Mouse (Mus musculus): ENCODE data around the gene Psmd13.

DNA sequence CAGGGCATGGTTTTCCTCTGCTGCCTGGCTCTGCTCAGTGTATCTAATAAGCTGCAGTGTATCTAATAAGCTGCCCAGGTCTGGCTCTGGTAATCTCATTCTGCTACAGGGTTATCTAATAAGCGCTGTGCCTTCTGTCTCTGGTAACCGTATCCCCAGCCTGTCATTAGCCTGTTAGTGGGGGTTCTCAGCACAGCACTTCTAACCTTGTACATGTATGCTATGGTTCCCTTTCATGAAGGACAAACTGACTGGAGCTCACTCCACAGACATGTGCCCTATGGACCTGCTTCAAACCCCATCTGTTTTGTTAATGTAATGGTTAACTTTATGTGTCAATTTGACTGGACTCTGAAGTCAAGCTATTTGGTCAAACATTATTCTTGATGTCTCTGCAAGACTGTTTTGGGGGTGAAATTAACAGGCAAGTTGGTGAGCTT is 23.9 kb downstream of the Psmd13 start:
- TF ChIP-seq POLR2A (IDR thresholded peaks at IDR 0.05; ENCODE audit: insufficient read length, low read depth) = no peak
- TF ChIP-seq SRF (IDR thresholded peaks at IDR 0.05; ENCODE audit: control insufficient read depth, insufficient read length, low read depth) = no peak
- no peak for TF ChIP-seq CEBPB (IDR thresholded peaks at IDR 0.05; ENCODE audit: insufficient read depth, poor library complexity, severe bottlenecking)
- TF ChIP-seq MYOG (IDR thresholded peaks at IDR 0.05; ENCODE audit: control insufficient read depth in 1 of 3, insufficient read depth in 1 of 3, insufficient read length in 2 of 3, low read depth in 2 of 3) = no peak

Measured in myocyte (in vitro differentiated cells).